Mouse (Mus musculus) layer of hippocampus, adult 9-10 months (tissue): ENCODE measurements around the gene Evl.

ENCODE experiments used
- DNase-seq: peaks from one replicate; pipeline ENCODE4 v3.0.0; 2022; ENCODE audit warnings: low spot score

The Evl gene

GRCm38 (mm10) chr12:108591586-108591985 is 37.1 kb downstream of the Evl start:
- no peak for DNase-seq

- no peak for DNase-seq
Measured at GRCm38 (mm10) chr12:108592866-108593265, 38.3 kb downstream of the Evl start.

DNA sequence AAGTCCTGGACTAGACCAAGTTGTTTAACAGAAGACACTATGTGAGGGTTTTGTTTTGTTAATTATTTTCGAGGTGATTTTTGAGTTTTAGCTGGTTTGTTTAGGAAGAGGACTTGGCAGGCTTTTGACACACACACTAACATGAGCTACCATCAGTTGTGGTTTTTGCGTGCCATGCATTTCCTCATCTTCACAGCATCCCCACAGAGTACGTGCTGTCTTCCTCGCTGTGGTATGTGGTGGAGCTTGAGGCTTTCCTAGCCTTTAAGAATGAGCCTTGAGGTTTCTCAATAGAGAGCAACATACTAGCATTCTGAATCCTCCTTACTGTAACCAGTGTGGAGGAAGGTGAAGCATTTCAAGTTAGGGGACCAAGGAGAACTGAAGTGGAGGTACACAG is 46.3 kb downstream of the Evl start:
- DNase-seq, result no peak

- no peak for DNase-seq
Measured at GRCm38 (mm10) chr12:108601326-108601725, 46.8 kb downstream of the Evl start.

- DNase-seq, result no peak
Measured at GRCm38 (mm10) chr12:108604546-108604945, 50.0 kb downstream of the Evl start.

DNA sequence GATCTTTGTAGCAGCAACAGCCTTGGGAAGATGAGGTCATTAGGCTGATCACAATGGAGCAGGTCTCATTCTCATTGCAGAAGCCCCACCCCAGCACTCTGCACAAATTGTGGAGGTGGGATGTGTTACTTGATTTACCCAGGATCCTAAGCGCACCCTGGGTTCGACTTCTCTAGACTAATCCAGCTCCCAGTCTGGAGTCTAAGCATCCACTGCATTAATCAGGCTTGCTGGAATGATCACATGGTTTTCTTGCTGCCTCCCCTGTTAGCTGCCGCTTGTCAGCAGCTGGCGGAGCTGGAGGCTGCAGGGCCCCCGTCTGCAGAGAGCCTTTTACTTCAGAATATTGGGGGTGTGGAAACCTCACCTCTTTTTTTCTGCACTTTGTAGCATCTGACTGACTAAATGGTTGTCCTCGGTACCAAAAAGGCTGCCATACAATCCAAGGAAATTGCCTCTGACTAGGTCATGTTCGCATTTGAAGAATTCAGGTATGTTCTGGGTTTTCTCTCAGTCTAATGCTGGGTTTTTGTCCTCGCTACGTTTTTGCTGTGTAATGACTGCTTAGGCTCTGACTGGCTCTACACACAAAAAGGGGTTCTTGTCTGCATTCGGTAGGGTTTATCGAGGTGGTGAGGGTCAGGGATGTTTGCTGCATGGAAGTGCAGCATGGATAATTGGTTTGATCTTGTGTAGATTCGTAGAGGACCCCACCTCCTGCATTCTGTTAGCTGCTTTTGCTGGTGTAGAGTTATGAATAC is 51.2 kb downstream of the Evl start:
- no peak for DNase-seq

DNA sequence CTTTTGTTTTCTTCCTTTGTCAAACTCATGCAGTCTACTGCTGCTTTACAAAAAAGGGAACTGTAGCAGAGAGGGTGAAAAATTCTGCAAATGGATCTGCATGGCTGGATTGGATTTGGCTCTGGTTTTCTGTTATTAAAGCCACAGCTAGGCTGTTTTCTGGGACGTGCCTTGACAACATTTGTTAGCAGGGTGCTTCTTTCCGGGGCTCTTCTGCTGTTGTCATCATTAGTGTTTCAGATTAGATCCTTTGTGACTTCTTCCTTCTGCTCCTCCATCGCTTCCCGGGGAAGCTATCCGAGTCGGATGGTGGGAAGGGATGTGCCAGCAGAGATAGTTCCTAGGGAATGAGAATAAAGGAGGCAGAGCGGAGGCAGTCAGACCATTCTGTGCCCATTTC is 51.8 kb downstream of the Evl start:
- no peak for DNase-seq

DNA sequence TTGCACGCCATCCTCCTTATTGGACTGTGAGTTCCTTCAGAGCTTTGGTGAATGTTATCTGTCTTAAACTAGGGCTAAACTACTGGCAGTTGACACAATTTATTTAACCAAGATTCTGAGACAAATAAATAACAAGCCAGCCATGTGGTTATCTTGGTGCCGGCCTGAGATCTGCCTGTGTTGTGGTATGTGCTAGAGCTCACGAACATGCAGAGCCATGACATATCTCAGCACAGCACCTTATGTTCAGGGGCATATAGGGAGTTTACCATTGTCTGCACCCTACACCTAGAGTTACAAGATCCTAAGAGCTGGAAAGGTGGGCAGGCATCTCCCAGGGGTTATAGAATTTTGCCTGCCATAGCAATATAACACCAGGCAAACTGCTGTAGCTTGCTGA is 54.9 kb downstream of the Evl start:
- no peak for DNase-seq

- DNase-seq, result no peak
Measured at GRCm38 (mm10) chr12:108610255-108610654, 55.7 kb downstream of the Evl start.

DNA sequence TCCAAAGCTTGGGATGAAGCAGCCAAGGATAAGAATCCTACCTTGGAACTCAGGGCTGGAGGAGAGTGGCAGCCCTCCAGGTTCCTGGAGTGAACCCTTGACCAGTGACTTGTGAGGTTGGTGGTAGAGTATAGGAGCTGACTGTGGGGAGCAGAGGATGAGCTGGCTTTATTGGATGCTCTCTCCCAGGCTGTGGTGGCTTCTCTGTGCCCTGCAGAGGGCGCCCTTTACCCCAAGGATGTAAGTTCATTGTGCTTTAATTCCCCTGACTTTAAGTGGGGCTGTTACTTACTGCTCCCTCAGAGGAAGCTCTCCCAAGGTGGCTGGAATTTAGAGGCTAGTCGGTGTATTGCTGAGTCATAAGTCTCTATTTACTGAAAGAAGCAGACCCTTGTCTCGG is 58.6 kb downstream of the Evl start:
- DNase-seq, result no peak

- no peak for DNase-seq
Measured at GRCm38 (mm10) chr12:108617511-108617910, 63.0 kb downstream of the Evl start.

DNA sequence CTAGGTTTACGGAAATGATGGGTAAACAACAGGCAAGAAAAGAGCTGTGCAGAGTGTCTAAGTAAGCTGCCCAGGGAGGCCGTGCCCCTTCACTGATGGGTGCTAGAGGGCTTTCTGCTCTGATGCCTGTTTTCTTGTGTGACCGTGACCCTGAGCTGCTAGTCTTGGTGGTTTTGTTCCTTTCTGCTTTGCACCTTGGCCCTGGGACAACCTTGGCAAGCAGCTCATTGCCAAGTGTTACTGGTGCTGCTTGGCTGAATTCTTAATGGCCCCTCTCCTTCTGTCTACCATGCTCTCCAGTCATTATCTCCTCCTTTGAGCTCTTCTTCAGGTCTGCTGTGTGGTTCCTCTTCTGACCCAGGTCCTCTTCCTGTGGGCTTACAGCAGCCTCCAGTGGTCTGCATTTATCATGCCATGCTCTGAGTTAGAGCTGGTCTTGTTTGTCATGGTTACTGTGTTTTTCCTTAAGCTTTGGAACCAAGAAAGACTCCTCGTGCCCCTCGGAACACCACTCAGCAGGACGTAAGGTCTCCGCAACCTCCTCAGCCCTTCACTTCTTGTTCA is 65.4 kb downstream of the Evl start:
- DNase-seq, result no peak

DNA sequence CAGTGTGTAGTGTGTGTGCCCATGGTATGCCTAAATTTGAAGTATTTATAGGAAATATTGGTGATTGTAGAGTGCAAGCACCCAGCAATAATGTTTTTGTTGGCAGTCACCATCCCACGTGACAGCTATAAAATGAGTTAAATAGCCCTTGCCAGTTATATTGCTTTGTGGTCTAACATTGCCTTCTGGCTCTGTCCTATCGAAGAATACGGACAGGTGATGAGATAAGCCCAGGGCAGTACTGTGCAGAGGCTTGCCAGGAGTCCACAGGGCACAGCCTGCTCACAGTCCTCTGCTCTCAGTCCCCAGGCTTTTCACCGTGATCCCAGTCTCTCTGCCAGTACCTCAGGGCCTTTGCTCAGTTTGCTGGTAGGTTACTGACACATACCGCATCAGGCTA is 67.9 kb downstream of the Evl start:
- DNase-seq, result no peak

GRCm38 (mm10) chr12:108629556-108629955 is 75.0 kb downstream of the Evl start:
- no peak for DNase-seq

- no peak for DNase-seq
Measured at GRCm38 (mm10) chr12:108630741-108631688, 76.5 kb downstream of the Evl start.

DNA sequence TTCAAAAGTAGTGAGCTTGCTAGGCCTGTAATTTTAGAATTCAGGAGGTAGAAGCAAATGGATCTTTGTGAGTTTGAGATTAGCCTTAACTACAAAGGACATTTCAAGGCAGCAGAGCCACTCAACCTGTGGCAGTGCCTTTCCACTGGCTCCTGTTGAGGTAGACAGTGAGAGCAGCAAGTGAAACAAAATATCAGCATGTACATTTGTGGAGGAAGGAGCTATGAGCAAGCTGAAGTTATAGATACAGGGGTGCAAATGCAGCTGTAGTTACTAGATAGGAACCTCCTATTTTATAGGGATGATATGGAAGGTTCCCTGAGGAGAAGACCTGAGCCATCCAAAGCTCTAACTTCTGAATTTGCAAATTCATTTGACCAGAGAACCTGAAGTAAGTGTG is 78.0 kb downstream of the Evl start:
- DNase-seq, result no peak

DNA sequence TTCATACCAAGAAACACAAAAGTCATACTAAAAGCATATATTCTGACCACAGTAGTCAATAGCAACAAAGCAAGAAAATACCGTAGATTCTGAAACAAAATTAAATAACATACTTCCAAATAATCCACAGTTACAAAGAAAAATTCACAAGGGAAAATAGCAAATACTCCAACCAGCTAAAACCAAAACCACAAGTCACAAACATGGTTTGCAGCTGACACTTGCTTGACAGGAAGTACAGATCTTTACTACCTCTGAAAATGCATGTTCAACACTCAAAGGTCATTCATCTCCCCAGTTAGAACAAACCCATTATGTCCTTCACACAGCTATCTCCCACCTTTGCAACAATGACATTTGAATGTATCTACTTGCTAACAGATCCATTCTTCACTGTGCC is 79.5 kb downstream of the Evl start:
- no peak for DNase-seq

GRCm38 (mm10) chr12:108635501-108635900 is 81.0 kb downstream of the Evl start:
- peak; percentile 15 for DNase-seq

DNA sequence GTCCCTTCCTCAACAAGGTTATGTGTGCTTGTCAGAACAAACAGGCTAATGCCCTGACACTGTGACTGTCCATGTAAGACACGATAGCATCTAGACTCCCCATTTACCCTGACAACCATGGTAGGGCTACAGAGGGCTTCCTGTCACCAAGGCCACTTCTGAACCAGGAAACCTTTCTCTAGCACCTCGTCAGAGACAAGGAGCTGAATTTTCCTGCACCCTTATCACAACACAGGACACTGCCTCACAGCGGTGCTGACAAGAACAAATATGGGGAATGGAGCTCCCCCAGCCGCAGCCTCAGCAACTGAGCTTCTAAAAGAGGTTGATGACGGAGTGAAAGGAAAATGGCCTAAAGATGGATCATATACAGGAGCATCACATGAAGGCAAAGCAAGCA is 82.9 kb downstream of the Evl start:
- no peak for DNase-seq

- no peak for DNase-seq
Measured at GRCm38 (mm10) chr12:108639126-108639525, 84.6 kb downstream of the Evl start.

DNA sequence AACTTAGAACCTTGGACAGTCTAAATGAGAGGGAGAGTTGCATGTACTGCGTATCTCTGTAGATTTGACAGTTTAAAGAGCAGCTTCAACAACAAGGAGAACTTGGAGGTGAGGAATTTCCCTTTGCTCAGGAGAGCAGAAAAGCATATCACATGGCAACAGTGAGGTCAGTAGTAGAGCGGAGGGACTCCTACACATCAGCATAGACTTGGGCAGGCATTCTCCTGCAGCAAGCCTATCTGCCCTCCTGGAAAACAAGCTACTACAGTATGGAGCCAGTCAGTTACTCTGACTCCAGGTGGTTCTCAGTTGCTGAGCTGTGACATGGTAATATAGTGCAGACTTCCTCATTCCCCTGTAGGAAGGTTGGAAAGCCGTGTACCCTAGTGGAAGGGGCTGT is 87.5 kb downstream of the Evl start:
- no peak for DNase-seq

DNA sequence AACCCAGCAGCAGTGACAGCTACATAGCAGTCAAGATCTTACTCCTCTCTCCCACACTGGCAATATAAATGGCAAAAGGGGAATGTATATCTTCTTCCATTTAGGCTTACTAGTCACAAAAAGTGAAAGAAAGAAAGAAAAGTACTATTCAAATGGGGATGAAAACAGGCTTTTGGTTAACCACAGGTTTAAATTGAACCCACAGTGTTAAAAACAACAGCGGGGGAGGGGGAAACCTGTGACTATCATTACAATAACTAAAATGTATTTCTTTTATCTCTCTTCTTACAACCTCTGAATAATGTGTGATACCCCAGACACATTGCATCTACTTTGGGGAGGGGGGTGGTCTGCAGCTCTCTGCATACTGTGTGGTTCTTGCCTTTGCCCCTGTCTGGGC is 91.7 kb downstream of the Evl start:
- DNase-seq, result no peak

DNA sequence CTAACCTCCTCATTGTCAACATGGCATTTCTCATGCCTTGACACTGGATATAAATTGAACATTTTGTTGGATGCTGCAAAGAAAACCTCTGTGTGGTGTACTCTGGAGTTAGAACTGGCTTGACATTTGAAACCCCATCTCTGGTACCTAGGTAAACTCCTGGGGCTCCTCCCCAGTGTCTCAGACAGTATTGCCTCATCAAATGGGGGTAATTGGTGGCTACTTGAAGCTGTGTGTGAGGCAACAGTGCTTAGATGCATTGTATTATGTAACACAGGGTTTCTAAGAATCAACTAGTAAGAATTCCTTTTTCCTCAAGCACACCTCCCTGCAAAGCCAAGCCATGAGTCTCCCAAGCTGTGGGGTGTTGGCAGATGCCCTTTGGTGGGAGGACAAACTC is 93.3 kb downstream of the Evl start:
- DNase-seq, result no peak
